Comparison of ENCODE assay signal across 8 mouse cellular contexts in genomic region chr9:115390880-115391281, GRCm38 (mm10).
A peak's percentile ranks its signal among the peaks of the same experiment; 100 is the strongest.
DNase-seq lines count a peak whose midpoint lies in the region; ATAC-seq and TF ChIP-seq lines count a peak whose summit lies in the region.

No protein-coding gene starts in this region.

- H3K36me3 ChIP-seq in embryonic facial prominence, embryonic 13.5 days, result no peaks in the 10 kb centered on the region
- no peaks in the 10 kb centered on the region for H3K36me3 ChIP-seq in heart, embryonic 16.5 days (ENCODE audit: control insufficient read depth, insufficient read depth)
- no peaks in the 10 kb centered on the region for H3K36me3 ChIP-seq in kidney, postnatal 0 days (ENCODE audit: insufficient read depth, low read length)
- no peaks in the 10 kb centered on the region for H3K36me3 ChIP-seq in lung, embryonic 14.5 days (ENCODE audit: insufficient read depth)

- H3K9ac ChIP-seq in embryonic facial prominence, embryonic 13.5 days, result no peak overlapping the region
- H3K9ac ChIP-seq in heart, embryonic 16.5 days (ENCODE audit: low read length), result peak overlapping the region; percentile 34
- H3K9ac ChIP-seq in kidney, postnatal 0 days (ENCODE audit: low read depth, low read length), result no peak overlapping the region
- no peak overlapping the region; the same call in 1 of the 2 replicates for H3K9ac ChIP-seq in lung, embryonic 14.5 days

- DNase-seq in urinary bladder, postnatal 25 days (ENCODE audit: low spot score), result peak; percentile 24
- DNase-seq in urinary bladder, adult 2 months (ENCODE audit: low spot score), result no peak
- peak; percentile 91 for DNase-seq in kidney, postnatal 0 days (ENCODE audit: low spot score)
- peak; percentile 86 for DNase-seq in lung, embryonic 14.5 days
- DNase-seq in ovary, adult 18-20 months (ENCODE audit: low spot score), result peak; percentile 66
- no peak for DNase-seq in frontal cortex, postnatal 10 days (ENCODE audit: low spot score in 2 of 2)

- H3K4me2 ChIP-seq in embryonic facial prominence, embryonic 13.5 days, result peak overlapping the region; percentile 44
- H3K4me2 ChIP-seq in heart, embryonic 16.5 days (ENCODE audit: low read depth, low read length), result peak overlapping the region; percentile 53
- H3K4me2 ChIP-seq in kidney, postnatal 0 days (ENCODE audit: low read length), result peak overlapping the region; percentile 29; the same call in 1 of the 2 replicates
- H3K4me2 ChIP-seq in lung, embryonic 14.5 days, result peak overlapping the region; percentile 48

- H3K4me3 ChIP-seq in embryonic facial prominence, embryonic 13.5 days, result no peak overlapping the region
- H3K4me3 ChIP-seq in heart, embryonic 16.5 days (ENCODE audit: low read length), result peak overlapping the region; percentile 20
- H3K4me3 ChIP-seq in kidney, postnatal 0 days (replicated peaks; ENCODE audit: low read depth, low read length), result no peak overlapping the region
- H3K4me3 ChIP-seq in lung, embryonic 14.5 days (ENCODE audit: low read depth, low read length), result no peak overlapping the region

- peaks cover 24% of the 10 kb centered on the region for H3K4me1 ChIP-seq in embryonic facial prominence, embryonic 13.5 days
- H3K4me1 ChIP-seq in heart, embryonic 16.5 days (ENCODE audit: control insufficient read depth, insufficient read depth, low read length), result peaks cover 15% of the 10 kb centered on the region
- H3K4me1 ChIP-seq in kidney, postnatal 0 days (replicated peaks; ENCODE audit: insufficient read depth, low read length), result peaks cover 15% of the 10 kb centered on the region; the same call in 1 of the 2 replicates
- H3K4me1 ChIP-seq in lung, embryonic 14.5 days (ENCODE audit: insufficient read depth), result peaks cover 10% of the 10 kb centered on the region; the same call in 1 of the 2 replicates

- peak overlapping the region; percentile 45 for H3K27ac ChIP-seq in embryonic facial prominence, embryonic 13.5 days
- peak overlapping the region; percentile 51 for H3K27ac ChIP-seq in heart, embryonic 16.5 days (ENCODE audit: low read length)
- 0 out of 2 replicates have a peak overlapping the region, but pooled peaks have one; percentile 9 for H3K27ac ChIP-seq in kidney, postnatal 0 days
- H3K27ac ChIP-seq in lung, embryonic 14.5 days (ENCODE audit: low read depth), result 0 out of 2 replicates have a peak overlapping the region, but pooled peaks have one; percentile 19

- peak; percentile 81 for ATAC-seq in embryonic facial prominence, embryonic 13.5 days (ENCODE audit: insufficient number of reproducible peaks, insufficient read depth, low FRiP score, low TSS enrichment, low read depth)
- peak; percentile 72 for ATAC-seq in heart, embryonic 16.5 days (replicated peaks; ENCODE audit: extremely low read depth, insufficient read depth, low FRiP score)
- ATAC-seq in kidney, postnatal 0 days (replicated peaks; ENCODE audit: low FRiP score, low read depth), result peak; percentile 83
- peak; percentile 92 for ATAC-seq in lung, embryonic 14.5 days (ENCODE audit: insufficient read depth)

- H3K27me3 ChIP-seq in embryonic facial prominence, embryonic 13.5 days, result no peaks in the 10 kb centered on the region; the same call in 1 of the 2 replicates
- H3K27me3 ChIP-seq in heart, embryonic 16.5 days (ENCODE audit: control insufficient read depth, insufficient read depth, low read length), result no peaks in the 10 kb centered on the region
- H3K27me3 ChIP-seq in kidney, postnatal 0 days (ENCODE audit: insufficient read depth, low read length), result no peaks in the 10 kb centered on the region
- no peaks in the 10 kb centered on the region for H3K27me3 ChIP-seq in lung, embryonic 14.5 days (ENCODE audit: insufficient read depth, low read length)

- TF ChIP-seq CTCF in kidney, postnatal 0 days (IDR thresholded peaks at IDR 0.05; ENCODE audit: low read depth), result no peak
- 0 out of 2 replicates have a peak, but pooled peaks have one; percentile 2 for TF ChIP-seq CTCF in lung, embryonic 14.5 days (IDR thresholded peaks at IDR 0.05; ENCODE audit: low read depth)

- WGBS in embryonic facial prominence, embryonic 13.5 days, result 2% methylated on average over 11 of the region's 11 CpGs
- 1% methylated on average over 11 of the region's 11 CpGs for WGBS in heart, embryonic 16.5 days
- WGBS in kidney, postnatal 0 days, result 5% methylated on average over 11 of the region's 11 CpGs
- 3% methylated on average over 11 of the region's 11 CpGs for WGBS in lung, embryonic 14.5 days

- no peaks in the 10 kb centered on the region for H3K9me3 ChIP-seq in embryonic facial prominence, embryonic 13.5 days
- no peaks in the 10 kb centered on the region for H3K9me3 ChIP-seq in heart, embryonic 16.5 days (replicated peaks; ENCODE audit: control insufficient read depth, low read length)
- no peaks in the 10 kb centered on the region for H3K9me3 ChIP-seq in kidney, postnatal 0 days (replicated peaks; ENCODE audit: low read length)
- no peaks in the 10 kb centered on the region for H3K9me3 ChIP-seq in lung, embryonic 14.5 days (ENCODE audit: low read depth, low read length)

Comparison
In these comparisons a context has a peak if more than half of its experiments do, and no peak if none do; other contexts are left out.
1. DNase-seq: peak in urinary bladder, postnatal 25 days (single experiment), kidney, postnatal 0 days (single experiment), lung, embryonic 14.5 days (single experiment) and ovary, adult 18-20 months (single experiment); none in urinary bladder, adult 2 months (single experiment) and frontal cortex, postnatal 10 days (0 of 2).
2. Peak in every context shown above with its lines, with median percentiles within 50 percentile points of each other: ATAC-seq, H3K27ac ChIP-seq and H3K4me2 ChIP-seq.